Mouse (Mus musculus): ENCODE results near the gene Tcte1. TPM values are rescaled to one million over a fixed set of nuclear protein-coding genes. Genes with fewer than 3 reads are reported as not detected.

Gene Tcte1
- 3.0 TPM in 2 replicates for polyA plus RNA-seq (2015; fragmentation: Nextera tagmentation; extraction: Ambion mirVana)

DNA sequence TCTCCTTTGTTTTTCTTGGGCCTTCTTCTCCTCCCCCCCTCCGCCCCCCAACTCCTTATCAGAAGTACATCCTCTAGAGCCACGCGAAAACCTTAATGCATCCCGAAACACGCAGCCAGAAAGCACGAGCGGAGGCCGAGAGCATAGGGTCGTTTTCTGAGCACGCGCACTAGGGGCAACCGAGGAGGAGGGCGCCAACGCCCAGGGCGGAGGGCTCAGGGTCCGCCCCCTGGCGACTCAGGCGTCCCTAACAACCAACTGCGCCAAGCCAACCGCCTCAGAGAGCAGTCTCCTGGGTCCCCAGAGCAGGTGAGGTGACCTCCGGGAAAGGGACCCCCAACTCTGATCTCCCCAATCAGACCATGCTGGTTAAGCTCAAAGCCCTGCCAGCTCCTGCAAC is at the start of gene Tcte1:
Gene Tcte1, plus strand, starts transcription at position 172 of the 400 bp plus-strand sequence.
- Histone ChIP-seq H3K27me3 (peaks cover 35% of the 10 kb centered on the region), H3K4me2 (peak within 1 kb of the TSS; percentile 71), H3K4me3 (peak within 1 kb of the TSS; percentile 42), H3K9me3 (no peaks in the 10 kb centered on the region), H3K36me3 (peaks cover 21% of the 10 kb centered on the region), H3K4me1 (replicated peaks) (peaks cover 26% of the 10 kb centered on the region), H3K27ac (no peak within 1 kb of the TSS), H3K9ac (peak within 1 kb of the TSS; percentile 73)
- peak; percentile 71 for ATAC-seq (ENCODE audit: low FRiP score)
- WGBS, result under 1% methylated on average over 21 of the region's 21 CpGs

DNA sequence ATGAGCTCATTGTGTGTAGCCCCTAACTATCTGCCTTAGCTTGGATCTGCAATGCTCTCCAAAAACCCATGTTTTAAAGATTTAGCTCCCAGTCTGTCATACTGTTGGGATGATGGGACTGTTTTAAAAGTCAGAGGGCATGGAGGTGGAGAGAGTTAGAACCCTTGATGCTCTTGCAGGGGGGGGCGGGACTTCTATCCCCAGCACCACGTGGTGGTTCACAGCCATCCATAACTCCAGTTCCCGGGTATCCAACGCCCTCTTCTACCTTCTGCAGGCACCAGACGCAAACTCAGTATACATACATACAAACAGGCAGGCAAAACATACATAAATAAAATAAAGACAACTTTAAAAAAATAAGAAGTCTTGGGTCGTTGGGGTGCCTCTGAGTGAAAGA is 49.6 kb upstream of the Tcte1 start:
- Histone ChIP-seq H3K4me1 (replicated peaks) (peaks cover 12% of the 10 kb centered on the region), H3K27ac (no peak overlapping the region), H3K9me3 (no peaks in the 10 kb centered on the region), H3K27me3 (peaks cover 11% of the 10 kb centered on the region), H3K36me3 (no peaks in the 10 kb centered on the region), H3K9ac (no peak overlapping the region), H3K4me2 (no peak overlapping the region), H3K4me3 (no peak overlapping the region)
- WGBS, result 82% methylated on average over 6 of the region's 6 CpGs
- ATAC-seq (ENCODE audit: low FRiP score), result no peak

DNA sequence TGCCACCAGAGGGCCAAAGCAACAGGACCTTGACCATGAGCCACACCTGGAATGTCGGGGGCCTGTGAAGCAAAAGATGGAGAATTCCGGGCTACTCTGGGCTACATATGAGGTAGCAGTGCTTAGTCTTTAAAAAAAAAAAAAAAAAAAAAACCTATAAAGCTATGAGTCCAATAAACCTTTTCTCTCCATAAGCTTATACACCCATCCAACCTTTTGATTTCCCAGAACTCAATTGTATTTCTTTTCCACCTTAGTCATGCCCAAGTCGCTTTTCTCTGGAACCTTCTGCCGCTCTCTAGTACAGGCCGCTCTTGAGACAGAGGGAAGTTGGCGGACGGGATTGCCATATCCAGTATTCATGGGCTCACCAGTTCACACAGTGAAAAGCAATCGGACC is 49.1 kb upstream of the Tcte1 start:
- WGBS, result 70% methylated on average over 8 of the region's 8 CpGs
- H3K4me3 ChIP-seq, result peak overlapping the region; percentile 42
- no peaks in the 10 kb centered on the region for H3K9me3 ChIP-seq
- ATAC-seq (ENCODE audit: low FRiP score), result peak; percentile 47
- no peaks in the 10 kb centered on the region for H3K36me3 ChIP-seq
- peaks cover 11% of the 10 kb centered on the region for H3K27me3 ChIP-seq
- H3K4me1 ChIP-seq (replicated peaks), result peaks cover 12% of the 10 kb centered on the region
- peak overlapping the region; percentile 67 for H3K4me2 ChIP-seq
- peak overlapping the region; percentile 62; the same call in 1 of the 2 replicates for H3K9ac ChIP-seq
- peak overlapping the region; percentile 50; the same call in 1 of the 2 replicates for H3K27ac ChIP-seq

DNA sequence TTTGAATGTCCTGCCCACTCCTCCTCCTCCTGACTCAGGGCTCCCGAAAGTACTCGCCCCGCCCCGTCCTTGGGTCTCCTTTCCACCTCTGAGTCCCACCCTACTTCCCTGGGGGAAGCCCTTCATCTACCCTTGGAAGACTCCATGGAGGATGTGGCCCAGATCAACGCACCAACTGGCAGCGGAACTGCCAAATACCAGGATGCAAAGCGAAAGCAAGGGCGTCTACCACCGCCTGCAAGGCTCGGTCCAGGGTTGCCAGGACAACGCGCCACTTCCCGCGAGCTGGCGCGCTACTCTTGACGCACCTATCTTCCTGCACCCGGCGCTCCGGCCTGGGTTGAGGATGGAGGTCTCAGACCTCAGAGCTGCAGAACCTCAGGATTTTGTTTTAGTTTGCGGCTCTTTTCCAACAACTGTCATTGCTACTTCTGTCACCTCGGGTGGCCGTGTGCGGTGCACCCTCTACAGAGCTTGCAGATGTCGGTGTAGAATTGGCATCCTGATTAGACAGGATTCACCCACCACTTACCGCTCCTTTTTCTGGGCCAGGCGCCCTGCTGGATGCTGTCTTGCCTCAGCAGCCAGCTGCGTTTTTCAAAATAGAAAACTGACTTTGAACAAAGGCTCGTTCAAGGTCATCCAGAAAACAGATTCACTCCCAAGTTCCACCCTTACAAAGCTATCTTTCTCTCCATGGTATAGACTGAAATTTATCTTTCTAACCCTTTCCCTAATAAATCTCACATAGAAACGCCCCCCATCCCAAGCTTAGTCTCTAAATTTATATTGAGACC is 48.4 kb upstream of the Tcte1 start, which contains the start of gene Spats1:
Gene Spats1, minus strand, starts transcription at position 747 of the 797 bp plus-strand sequence.
- ATAC-seq (ENCODE audit: low FRiP score), result peak; percentile 89
- H3K4me1 ChIP-seq (replicated peaks), result peaks cover 12% of the 10 kb centered on the region
- H3K4me2 ChIP-seq, result peak within 1 kb of the TSS; percentile 67
- peak within 1 kb of the TSS; percentile 64 for H3K27ac ChIP-seq
- peak within 1 kb of the TSS; percentile 42 for H3K4me3 ChIP-seq
- peaks cover 11% of the 10 kb centered on the region for H3K27me3 ChIP-seq
- H3K36me3 ChIP-seq, result no peaks in the 10 kb centered on the region
- no peaks in the 10 kb centered on the region for H3K9me3 ChIP-seq
- H3K9ac ChIP-seq, result peak within 1 kb of the TSS; percentile 62
- 5% methylated on average over 30 of the region's 30 CpGs for WGBS

DNA sequence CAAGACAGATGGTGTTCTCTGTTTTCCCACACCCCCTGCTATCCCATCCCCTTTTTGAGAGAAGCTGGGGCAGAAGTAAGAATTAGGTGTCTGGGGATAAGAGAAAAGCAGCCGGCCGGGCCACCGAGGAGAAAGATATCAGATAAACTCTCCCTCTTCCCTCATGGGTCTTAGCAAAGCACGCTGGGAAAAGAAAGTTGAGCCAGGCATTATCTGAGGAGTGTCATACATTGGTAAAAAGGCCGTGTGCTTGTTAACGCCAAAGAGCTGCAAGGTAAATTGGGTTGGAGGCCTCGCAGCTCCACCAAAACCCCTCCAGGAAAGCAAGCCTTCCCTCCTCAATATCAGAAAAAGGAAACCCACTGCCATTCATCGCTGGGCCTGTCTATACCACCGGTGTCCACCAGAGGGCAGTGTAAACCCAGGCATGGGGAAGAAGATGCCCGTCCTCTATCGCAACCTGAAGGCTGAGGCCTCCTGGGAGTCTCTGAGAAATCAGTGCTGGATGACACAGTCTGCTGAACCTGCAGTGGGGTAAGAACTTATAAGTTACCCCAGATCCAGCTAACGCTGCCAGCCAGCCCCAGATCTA is 44.9 kb upstream of the Tcte1 start:
- peaks cover 12% of the 10 kb centered on the region for H3K4me1 ChIP-seq (replicated peaks)
- no peaks in the 10 kb centered on the region for H3K36me3 ChIP-seq
- H3K4me2 ChIP-seq, result no peak overlapping the region
- H3K27me3 ChIP-seq, result peaks cover 11% of the 10 kb centered on the region
- H3K27ac ChIP-seq, result no peak overlapping the region
- H3K9me3 ChIP-seq, result peaks cover 10% of the 10 kb centered on the region
- no peak overlapping the region for H3K9ac ChIP-seq
- peak; percentile 19; the same call in 1 of the 2 replicates for ATAC-seq (ENCODE audit: low FRiP score)
- 16% methylated on average over 12 of the region's 12 CpGs for WGBS
- H3K4me3 ChIP-seq, result no peak overlapping the region

DNA sequence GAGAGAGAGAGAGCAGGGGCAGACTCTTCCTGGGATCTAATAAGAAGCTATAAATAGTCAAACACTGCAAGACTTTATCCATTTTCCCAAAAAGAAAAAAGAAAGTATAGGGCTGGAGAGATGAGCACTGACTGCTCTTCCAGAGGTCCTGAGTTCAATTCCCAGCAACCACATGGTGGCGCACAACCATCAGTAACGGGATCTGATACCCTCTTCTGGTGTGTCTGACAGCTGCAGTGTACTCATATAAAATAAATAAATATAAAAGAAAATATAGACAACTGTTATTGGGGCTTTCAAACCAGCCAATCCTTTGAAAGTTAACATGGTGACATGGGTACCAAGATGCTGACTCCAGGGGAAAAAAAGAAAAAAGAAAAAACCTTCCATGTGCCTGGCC is 42.8 kb upstream of the Tcte1 start:
- Histone ChIP-seq H3K9ac (no peak overlapping the region), H3K36me3 (no peaks in the 10 kb centered on the region), H3K27ac (no peak overlapping the region), H3K4me1 (replicated peaks) (no peaks in the 10 kb centered on the region), H3K4me3 (no peak overlapping the region), H3K4me2 (no peak overlapping the region), H3K27me3 (peaks cover 14% of the 10 kb centered on the region), H3K9me3 (peaks cover 10% of the 10 kb centered on the region)
- 33% methylated on average over 2 of the region's 2 CpGs for WGBS
- no peak for ATAC-seq (ENCODE audit: low FRiP score)

DNA sequence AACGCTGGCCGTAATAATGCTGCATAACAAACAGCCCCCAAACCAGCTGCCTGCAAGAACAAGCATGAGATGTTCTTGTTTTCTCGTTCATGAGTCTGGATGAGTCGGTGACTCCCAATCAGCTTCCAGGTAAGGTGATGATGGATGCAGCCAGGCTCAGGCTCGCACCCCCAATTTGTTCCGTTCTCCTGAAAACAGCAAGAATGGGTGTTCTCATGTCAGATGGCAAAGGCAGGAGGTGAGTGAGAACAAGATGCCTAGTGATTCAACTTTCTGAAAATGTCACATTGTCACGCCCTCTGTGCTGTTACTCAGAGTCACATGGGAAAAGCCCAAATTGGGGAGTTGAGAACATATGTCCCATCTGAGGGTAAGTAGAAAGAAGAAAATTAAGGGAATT is 37.7 kb upstream of the Tcte1 start:
- Histone ChIP-seq H3K4me1 (replicated peaks) (no peaks in the 10 kb centered on the region), H3K4me3 (no peak overlapping the region), H3K27ac (no peak overlapping the region), H3K36me3 (no peaks in the 10 kb centered on the region), H3K4me2 (no peak overlapping the region), H3K27me3 (0 out of 2 replicates have a peak, but pooled peaks cover 2% of the 10 kb centered on the region), H3K9me3 (peaks cover 10% of the 10 kb centered on the region), H3K9ac (no peak overlapping the region)
- 90% methylated on average over 7 of the region's 7 CpGs for WGBS
- no peak for ATAC-seq (ENCODE audit: low FRiP score)

DNA sequence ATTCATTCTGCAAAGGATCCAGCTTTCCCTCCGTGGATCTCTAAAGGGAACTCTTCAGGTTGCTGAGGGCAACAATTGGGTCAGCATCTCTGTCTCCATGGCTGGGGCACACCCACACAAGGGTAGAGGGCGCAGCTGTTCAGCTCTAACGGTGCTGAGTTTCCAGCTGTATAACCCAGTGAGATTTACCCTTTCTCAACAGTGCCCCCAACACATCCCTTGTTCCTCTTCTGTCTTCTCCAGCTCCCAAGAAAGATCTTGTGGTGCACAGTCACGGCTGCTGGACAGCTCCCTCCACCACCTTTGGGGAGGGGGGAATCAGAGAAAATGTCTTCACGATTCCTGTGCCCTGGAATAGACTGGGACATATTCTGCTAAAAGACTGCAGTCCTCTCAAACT is 36.0 kb upstream of the Tcte1 start:
- Histone ChIP-seq H3K36me3 (no peaks in the 10 kb centered on the region), H3K4me3 (no peak overlapping the region), H3K9me3 (no peaks in the 10 kb centered on the region), H3K4me2 (no peak overlapping the region), H3K27ac (no peak overlapping the region), H3K4me1 (replicated peaks) (no peaks in the 10 kb centered on the region), H3K27me3 (0 out of 2 replicates have a peak, but pooled peaks cover 2% of the 10 kb centered on the region), H3K9ac (no peak overlapping the region)
- ATAC-seq (ENCODE audit: low FRiP score), result no peak
- WGBS, result 21% methylated on average over 5 of the region's 5 CpGs

DNA sequence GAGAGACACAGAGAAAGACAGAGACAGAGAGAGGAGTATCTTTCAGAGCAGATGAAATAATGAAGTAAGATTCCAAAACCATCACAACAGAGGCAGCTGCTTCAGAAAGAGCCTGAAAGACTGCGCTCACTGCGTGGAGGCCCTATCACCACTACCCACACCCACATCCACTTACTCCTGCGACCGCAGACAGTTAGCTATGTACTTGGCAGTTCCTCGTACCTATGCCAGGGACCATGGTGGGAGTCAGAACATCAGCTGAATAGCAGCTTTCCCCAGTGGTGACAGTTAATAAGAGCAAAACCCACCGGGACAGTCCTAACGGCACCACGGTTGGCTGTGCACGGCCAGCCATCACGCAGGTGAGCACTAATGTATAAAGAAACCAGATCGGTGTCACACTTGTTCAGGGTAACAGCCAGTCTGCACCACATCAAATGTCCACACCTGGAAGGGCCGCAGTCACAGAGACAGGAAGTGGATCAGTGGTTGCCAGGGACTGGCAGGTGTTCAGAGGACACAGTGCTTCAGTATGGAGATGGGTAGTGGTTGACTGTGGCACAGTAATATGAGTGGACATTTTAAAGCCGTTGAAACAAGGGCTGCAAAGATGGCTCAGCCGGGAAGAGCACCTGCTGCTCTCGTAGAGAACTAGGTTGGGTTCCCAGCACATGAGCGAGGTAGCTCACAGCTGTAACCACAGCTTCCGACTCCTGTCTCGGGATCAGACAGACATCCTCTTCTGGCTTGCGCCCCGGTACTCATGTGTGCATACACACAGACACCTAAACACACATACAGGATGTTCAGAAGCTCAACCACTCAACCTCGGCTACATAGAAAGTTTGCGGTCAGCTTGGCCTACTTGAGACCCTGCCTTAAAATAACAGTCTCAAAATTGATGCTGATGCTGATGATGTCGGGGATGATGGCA is 34.6 kb upstream of the Tcte1 start:
- no peak overlapping the region for H3K9ac ChIP-seq
- no peak overlapping the region for H3K4me2 ChIP-seq
- no peak overlapping the region for H3K27ac ChIP-seq
- no peaks in the 10 kb centered on the region for H3K36me3 ChIP-seq
- 0 out of 2 replicates have a peak, but pooled peaks cover 2% of the 10 kb centered on the region for H3K27me3 ChIP-seq
- WGBS, result 87% methylated on average over 23 of the region's 23 CpGs
- no peaks in the 10 kb centered on the region for H3K4me1 ChIP-seq (replicated peaks)
- no peak overlapping the region for H3K4me3 ChIP-seq
- no peak for ATAC-seq (ENCODE audit: low FRiP score)
- no peaks in the 10 kb centered on the region for H3K9me3 ChIP-seq

DNA sequence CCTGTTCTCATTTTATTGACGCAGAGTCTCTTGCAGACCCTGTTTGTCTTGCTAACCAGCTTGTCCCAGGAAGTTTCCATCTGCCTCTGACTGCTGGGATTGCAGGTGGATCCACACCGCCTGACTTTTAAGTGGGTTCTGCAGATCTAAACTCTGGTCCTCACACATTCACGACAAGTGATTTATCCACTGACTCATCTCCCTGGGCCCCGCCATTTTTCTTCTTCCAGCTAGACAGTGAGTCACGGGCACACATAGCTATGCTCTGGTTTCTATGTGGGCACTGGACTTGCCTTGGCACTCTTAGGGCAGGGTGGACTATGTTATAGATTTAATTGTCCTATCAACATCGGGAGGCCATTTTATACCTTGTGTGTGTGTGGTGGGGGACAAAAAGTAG is 33.5 kb upstream of the Tcte1 start:
- Histone ChIP-seq H3K4me2 (no peak overlapping the region), H3K27ac (no peak overlapping the region), H3K9ac (no peak overlapping the region), H3K4me3 (no peak overlapping the region), H3K27me3 (no peaks in the 10 kb centered on the region), H3K36me3 (no peaks in the 10 kb centered on the region), H3K4me1 (replicated peaks) (no peaks in the 10 kb centered on the region), H3K9me3 (no peaks in the 10 kb centered on the region)
- 87% methylated on average over 6 of the region's 6 CpGs for WGBS
- no peak for ATAC-seq (ENCODE audit: low FRiP score)

DNA sequence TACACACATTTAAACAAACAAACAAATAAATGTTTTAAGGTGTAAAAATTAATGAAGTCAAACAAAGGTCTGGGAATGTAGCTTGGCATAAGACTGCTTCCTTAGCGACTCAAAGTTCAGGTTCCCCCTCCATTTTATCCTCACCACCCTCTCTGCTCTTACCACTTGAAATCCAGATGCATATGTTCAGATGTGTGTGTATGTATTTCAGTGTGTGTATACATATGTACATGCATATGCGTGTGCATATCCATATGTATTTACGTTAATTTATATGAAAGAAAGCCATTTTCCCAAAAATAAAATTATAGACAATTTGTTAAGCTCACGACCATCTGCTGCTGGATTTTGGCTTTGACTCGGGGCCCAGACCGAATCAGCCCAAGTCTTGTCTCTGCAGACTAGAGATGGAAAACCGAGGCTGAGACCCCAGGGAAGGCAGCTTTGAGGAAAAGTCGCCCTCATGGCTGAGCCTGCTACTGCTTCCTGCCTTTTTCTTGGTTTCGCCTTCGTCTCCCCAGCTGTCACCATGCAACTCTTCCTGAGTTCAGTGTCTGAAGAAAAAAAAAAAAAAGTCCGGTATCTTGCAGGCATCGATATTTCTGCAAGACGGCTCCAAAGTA is 32.6 kb upstream of the Tcte1 start:
- ATAC-seq (ENCODE audit: low FRiP score), result no peak
- H3K27me3 ChIP-seq, result no peaks in the 10 kb centered on the region
- H3K36me3 ChIP-seq, result no peaks in the 10 kb centered on the region
- 81% methylated on average over 13 of the region's 13 CpGs for WGBS
- no peak overlapping the region for H3K4me3 ChIP-seq
- no peaks in the 10 kb centered on the region for H3K4me1 ChIP-seq (replicated peaks)
- no peaks in the 10 kb centered on the region for H3K9me3 ChIP-seq
- H3K4me2 ChIP-seq, result no peak overlapping the region
- H3K27ac ChIP-seq, result no peak overlapping the region
- no peak overlapping the region for H3K9ac ChIP-seq

Measured in hindbrain, embryonic 13.5 days (tissue).